Mouse (Mus musculus): ENCODE results near the gene Gm11042. TPM values are rescaled to one million over a fixed set of nuclear protein-coding genes. Genes with fewer than 3 reads are reported as not detected.

The Gm11042 gene
- polyA plus RNA-seq (2015; fragmentation: Nextera tagmentation; extraction: Ambion mirVana) = not detected in 2 replicates

DNA sequence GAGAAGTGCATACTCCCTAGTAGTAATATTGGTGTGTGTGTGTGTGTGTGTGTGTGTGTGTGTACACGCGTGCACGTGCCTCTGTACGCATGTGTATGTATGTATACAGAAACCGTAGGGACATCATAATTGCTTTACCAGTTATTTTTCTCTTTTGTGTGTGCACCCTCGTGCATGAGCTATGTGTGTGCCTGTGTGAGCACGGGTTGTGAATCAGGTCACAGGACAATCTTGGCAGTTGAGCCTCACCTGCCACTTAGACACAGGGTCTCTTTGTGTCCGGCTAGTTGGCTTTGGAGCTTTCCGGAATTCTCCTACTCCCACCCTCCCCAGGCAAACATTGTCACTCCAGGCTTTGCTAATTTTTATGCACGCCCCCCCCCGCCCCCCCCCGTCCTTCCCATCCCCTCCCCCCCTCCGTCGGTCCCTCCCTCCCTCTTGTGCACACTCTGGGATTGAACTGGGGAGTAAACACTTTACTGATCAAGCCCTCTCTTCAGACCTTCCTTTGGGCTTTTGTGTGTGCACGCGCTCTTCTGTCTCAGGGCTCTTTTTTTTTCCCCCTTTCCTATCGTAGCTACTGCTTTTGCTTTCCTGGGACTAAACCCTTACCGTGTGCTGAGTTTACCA is at the start of gene Gm11042:
Gm11042 (minus strand) TSS at position 51 of the 630 bp plus-strand sequence.
- Histone ChIP-seq H3K9ac (peak within 1 kb of the TSS; percentile 68), H3K36me3 (ENCODE audit: poor library complexity, severe bottlenecking) (no peaks in the 10 kb centered on the region), H3K4me2 (peak within 1 kb of the TSS; percentile 64), H3K4me3 (peak within 1 kb of the TSS; percentile 47), H3K27me3 (no peaks in the 10 kb centered on the region), H3K4me1 (no peaks in the 10 kb centered on the region), H3K27ac (peak within 1 kb of the TSS; percentile 84), H3K9me3 (replicated peaks) (no peaks in the 10 kb centered on the region)
- WGBS = 30% methylated on average over 14 of the region's 18 CpGs
- peak; percentile 71 for ATAC-seq

DNA sequence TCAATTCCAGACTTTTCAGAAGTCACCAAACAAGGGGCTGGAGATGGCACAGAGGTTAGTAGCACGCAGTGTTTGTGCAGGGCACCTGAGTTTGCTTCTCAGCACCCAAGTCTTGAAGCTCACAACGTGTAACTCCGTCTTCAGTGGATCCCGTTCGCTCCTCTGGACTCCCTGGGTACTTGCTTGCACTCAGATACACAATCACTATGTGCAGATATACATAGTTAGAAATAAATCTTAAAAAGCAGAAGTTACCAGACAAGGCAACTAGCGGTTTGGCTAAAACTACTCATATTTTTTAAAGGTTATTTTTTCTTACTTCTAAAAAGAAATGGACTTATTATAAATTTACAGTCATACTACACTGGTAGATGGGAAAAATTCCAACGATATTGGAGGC is 48.3 kb upstream of the Gm11042 start:
- Histone ChIP-seq H3K4me3 (no peak overlapping the region), H3K27ac (no peak overlapping the region), H3K9me3 (replicated peaks) (no peaks in the 10 kb centered on the region), H3K36me3 (ENCODE audit: poor library complexity, severe bottlenecking) (no peaks in the 10 kb centered on the region), H3K9ac (no peak overlapping the region), H3K27me3 (no peaks in the 10 kb centered on the region), H3K4me1 (peaks cover 8% of the 10 kb centered on the region; the same call in 1 of the 2 replicates), H3K4me2 (no peak overlapping the region)
- ATAC-seq = no peak
- WGBS = 92% methylated on average over 7 of the region's 7 CpGs

DNA sequence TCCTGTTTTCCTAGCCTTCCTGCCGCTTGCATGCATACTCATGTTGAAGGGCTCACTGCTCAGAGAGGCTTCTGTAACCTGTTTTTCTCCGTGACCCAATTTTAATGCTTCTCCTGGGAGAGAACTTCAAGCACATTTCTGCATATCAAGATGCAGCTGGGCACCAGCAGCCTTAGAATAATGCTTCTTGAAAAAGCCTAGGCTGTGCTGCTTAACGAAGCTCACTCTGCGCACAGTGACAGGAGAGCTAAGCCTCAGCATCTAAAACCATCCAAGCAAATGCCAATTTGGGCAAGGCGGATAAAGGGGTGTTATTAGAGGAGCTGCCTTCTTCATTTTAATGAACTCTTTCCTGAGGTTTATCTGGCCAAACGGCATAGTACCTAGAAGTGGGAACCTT is 46.9 kb upstream of the Gm11042 start:
- no peak overlapping the region for H3K4me2 ChIP-seq
- H3K27me3 ChIP-seq = no peaks in the 10 kb centered on the region
- no peak overlapping the region for H3K9ac ChIP-seq
- no peaks in the 10 kb centered on the region for H3K36me3 ChIP-seq (ENCODE audit: poor library complexity, severe bottlenecking)
- no peak for ATAC-seq
- H3K4me3 ChIP-seq = no peak overlapping the region
- peaks cover 8% of the 10 kb centered on the region; the same call in 1 of the 2 replicates for H3K4me1 ChIP-seq
- WGBS = 24% methylated on average over 6 of the region's 6 CpGs
- no peak overlapping the region for H3K27ac ChIP-seq
- no peaks in the 10 kb centered on the region for H3K9me3 ChIP-seq (replicated peaks)

DNA sequence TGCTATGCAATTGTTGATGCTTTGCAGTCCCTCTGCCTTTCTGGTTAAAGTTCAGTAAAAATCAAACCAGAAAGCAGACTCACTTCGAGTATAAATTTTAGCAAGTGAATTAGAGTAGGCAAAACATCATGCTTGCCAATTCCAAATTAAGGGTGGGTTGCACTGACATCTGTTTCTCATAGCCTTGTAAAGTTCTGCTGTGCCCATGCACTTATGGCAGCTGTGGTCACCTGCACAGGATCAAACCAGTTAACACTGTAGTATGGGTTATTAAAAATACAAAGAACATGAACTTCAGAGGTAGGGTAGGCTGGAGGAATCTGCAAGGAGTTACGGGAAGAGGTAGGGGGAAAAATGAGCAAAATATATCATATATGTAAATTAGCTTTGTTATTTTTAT is 46.3 kb upstream of the Gm11042 start:
- Histone ChIP-seq H3K27ac (no peak overlapping the region), H3K4me1 (peaks cover 8% of the 10 kb centered on the region; the same call in 1 of the 2 replicates), H3K27me3 (no peaks in the 10 kb centered on the region), H3K4me3 (no peak overlapping the region), H3K9me3 (replicated peaks) (no peaks in the 10 kb centered on the region), H3K9ac (no peak overlapping the region), H3K36me3 (ENCODE audit: poor library complexity, severe bottlenecking) (no peaks in the 10 kb centered on the region), H3K4me2 (no peak overlapping the region)
- ATAC-seq = no peak
- WGBS = 90% methylated on average over 2 of the region's 2 CpGs

DNA sequence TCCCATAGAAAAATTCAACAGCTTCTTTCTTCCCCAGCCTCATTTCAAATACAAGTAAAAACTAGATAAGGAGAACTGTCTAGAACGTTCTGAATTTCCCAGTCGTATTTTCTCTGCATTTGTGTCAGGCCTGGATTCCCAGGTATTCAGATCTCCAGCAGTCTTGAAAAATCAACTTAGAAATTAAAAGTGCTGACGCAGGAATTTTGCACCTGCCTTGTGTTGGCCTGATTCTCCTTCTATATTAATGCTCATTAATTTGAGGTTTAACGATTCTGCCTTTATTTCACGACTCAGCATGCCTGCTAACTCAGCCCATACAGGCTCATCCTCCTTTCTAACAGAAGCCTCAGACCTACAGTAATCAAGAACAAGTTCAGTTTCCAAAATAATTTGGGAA is 43.6 kb upstream of the Gm11042 start:
- H3K4me3 ChIP-seq = no peak overlapping the region
- H3K27ac ChIP-seq = no peak overlapping the region
- H3K27me3 ChIP-seq = no peaks in the 10 kb centered on the region
- no peak for ATAC-seq
- no peak overlapping the region for H3K9ac ChIP-seq
- no peaks in the 10 kb centered on the region for H3K36me3 ChIP-seq (ENCODE audit: poor library complexity, severe bottlenecking)
- H3K9me3 ChIP-seq (replicated peaks) = no peaks in the 10 kb centered on the region
- no peak overlapping the region for H3K4me2 ChIP-seq
- peaks cover 8% of the 10 kb centered on the region; the same call in 1 of the 2 replicates for H3K4me1 ChIP-seq
- WGBS = 69% methylated on average over 5 of the region's 5 CpGs

DNA sequence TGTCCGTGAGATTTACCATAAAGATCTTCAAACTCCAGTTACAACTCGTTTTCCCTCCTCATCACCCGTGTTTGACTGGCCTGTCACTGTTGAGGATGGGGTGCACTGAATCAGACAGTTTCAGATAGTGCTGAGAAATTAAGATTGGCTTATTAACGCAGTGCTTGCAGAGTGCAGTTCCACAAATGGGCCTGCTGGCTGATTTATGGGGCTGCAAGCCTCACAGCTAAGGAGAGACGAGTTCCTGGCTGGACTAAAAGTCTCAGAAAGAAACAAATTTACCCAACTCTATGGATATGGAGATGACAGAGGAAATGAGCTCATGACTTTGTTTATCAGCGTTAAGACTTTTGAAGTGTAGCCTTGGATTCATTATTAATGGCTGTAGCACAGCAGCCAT is 41.6 kb upstream of the Gm11042 start:
- Histone ChIP-seq H3K4me2 (no peak overlapping the region), H3K4me3 (no peak overlapping the region), H3K9me3 (replicated peaks) (no peaks in the 10 kb centered on the region), H3K27me3 (no peaks in the 10 kb centered on the region), H3K27ac (no peak overlapping the region), H3K9ac (no peak overlapping the region), H3K36me3 (ENCODE audit: poor library complexity, severe bottlenecking) (no peaks in the 10 kb centered on the region), H3K4me1 (peaks cover 1% of the 10 kb centered on the region; the same call in 1 of the 2 replicates)
- ATAC-seq = no peak
- 55% methylated on average over 6 of the region's 6 CpGs for WGBS

DNA sequence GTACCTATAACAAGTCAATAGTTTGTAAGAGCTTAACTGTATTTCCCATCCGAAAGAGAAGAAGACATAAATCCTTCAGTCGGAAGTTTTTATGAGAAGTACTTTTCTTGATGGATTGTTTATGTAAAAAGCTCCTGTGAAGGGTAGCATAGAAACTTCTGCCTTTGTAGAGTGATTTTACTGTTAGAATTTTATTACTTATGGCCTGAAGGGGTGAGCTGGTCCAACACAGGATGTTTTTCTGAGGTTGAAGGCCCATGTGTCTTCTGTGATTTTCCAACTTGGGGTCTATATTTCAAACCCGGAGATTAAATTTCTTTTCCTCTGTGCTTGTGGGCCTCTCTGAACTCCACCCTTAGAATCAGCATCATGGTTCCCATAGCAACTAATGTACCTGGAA is 26.5 kb upstream of the Gm11042 start:
- no peak overlapping the region for H3K9ac ChIP-seq
- H3K4me3 ChIP-seq = no peak overlapping the region
- H3K36me3 ChIP-seq (ENCODE audit: poor library complexity, severe bottlenecking) = no peaks in the 10 kb centered on the region
- no peaks in the 10 kb centered on the region for H3K27me3 ChIP-seq
- H3K9me3 ChIP-seq (replicated peaks) = no peaks in the 10 kb centered on the region
- 86% methylated on average over 3 of the region's 3 CpGs for WGBS
- H3K4me2 ChIP-seq = no peak overlapping the region
- H3K27ac ChIP-seq = no peak overlapping the region
- no peaks in the 10 kb centered on the region for H3K4me1 ChIP-seq
- no peak for ATAC-seq

DNA sequence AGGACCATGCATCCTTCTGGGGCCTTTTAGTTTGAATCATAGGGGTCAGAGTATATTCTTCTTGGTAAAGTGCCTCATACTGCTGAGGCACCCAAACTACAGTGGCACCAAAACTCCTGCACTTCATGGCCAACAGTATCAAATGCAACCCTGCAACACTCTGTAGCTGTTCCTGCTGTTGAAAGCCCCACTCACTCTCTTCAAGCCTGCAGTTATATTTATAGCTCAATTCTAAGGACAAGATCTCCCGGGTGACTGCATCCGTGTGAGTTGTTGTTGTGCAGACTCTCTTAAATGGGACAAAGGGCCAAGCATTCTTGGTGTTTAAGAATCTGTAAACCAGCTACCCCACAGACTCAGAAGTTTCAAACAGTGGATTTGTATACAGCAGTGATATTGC is 23.9 kb upstream of the Gm11042 start:
- Histone ChIP-seq H3K4me3 (no peak overlapping the region), H3K9me3 (replicated peaks) (no peaks in the 10 kb centered on the region), H3K27ac (no peak overlapping the region), H3K27me3 (no peaks in the 10 kb centered on the region), H3K36me3 (ENCODE audit: poor library complexity, severe bottlenecking) (no peaks in the 10 kb centered on the region), H3K9ac (no peak overlapping the region), H3K4me2 (no peak overlapping the region), H3K4me1 (no peaks in the 10 kb centered on the region)
- 76% methylated on average over 2 of the region's 2 CpGs for WGBS
- ATAC-seq = no peak

DNA sequence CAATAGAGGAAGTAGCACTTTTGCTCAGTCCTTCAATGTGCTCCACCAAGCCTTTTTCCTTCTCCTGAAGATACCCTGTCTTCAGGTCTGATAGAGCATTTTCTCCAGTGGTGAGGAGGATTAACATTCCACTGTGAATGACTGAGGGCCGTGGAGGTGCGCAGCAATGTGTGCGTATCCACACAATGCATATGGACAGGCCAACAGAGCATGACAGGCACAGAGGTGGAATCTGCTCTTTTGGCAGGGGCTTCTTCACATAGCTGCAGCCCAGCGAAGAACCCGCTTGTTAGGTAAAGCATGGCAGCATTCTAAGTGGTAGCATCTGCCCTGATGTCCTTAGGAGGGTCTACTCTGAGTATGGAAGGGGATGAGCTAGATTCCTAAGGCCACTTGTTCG is 17.5 kb upstream of the Gm11042 start:
- no peak for ATAC-seq

DNA sequence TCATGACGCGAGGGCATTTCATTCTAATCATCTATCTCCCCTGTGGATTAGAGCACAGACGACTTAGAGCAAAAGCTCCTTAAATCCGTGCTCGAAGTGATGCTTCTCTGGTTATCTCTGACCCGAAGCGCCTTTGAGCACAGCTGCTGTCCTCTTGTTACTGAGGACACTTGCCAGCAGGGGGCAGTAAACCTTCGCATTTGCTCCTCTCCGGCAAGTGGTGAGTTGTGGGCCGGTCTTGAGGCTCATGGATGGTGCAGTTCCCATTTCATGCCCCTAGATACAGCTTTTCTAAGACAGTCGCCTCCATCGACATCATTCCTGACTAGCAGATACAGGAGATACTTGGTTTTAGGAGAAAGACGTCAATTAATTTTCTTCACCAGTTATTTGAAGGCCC is 16.8 kb upstream of the Gm11042 start:
- Histone ChIP-seq H3K36me3 (ENCODE audit: poor library complexity, severe bottlenecking) (no peaks in the 10 kb centered on the region), H3K27me3 (no peaks in the 10 kb centered on the region), H3K9me3 (replicated peaks) (no peaks in the 10 kb centered on the region), H3K4me3 (no peak overlapping the region), H3K9ac (no peak overlapping the region), H3K27ac (no peak overlapping the region), H3K4me1 (no peaks in the 10 kb centered on the region), H3K4me2 (no peak overlapping the region)
- 22% methylated on average over 13 of the region's 13 CpGs for WGBS
- ATAC-seq = peak; percentile 80

More for the DNA sequence above, 17.5 kb upstream of the Gm11042 start:
- Histone ChIP-seq H3K9me3 (replicated peaks) (no peaks in the 10 kb centered on the region), H3K27ac (no peak overlapping the region), H3K4me2 (no peak overlapping the region), H3K9ac (no peak overlapping the region), H3K4me1 (no peaks in the 10 kb centered on the region), H3K27me3 (no peaks in the 10 kb centered on the region), H3K4me3 (no peak overlapping the region), H3K36me3 (ENCODE audit: poor library complexity, severe bottlenecking) (no peaks in the 10 kb centered on the region)
- 89% methylated on average over 6 of the region's 6 CpGs for WGBS

DNA sequence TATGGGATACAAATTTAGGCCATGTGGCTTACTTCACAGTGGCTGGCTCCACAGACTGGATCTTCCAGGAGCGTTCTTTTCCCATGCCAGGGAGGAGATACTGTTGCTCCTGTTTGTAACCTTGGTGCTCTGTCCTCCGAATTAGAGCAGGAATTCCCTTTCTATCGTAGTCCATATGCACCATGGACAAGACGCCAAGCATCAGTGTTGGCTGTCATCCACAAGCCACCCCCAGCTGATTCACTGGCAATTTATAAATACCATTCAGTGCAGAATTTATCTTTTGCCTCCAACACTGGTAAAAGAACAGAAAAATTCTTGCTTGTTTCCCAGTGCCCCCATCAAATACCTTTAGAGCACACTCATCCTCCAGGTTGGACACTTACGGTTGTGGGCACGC is 13.6 kb upstream of the Gm11042 start:
- no peak overlapping the region for H3K4me2 ChIP-seq
- no peak overlapping the region for H3K9ac ChIP-seq
- 93% methylated on average over 6 of the region's 6 CpGs for WGBS
- H3K9me3 ChIP-seq (replicated peaks) = no peaks in the 10 kb centered on the region
- H3K36me3 ChIP-seq (ENCODE audit: poor library complexity, severe bottlenecking) = no peaks in the 10 kb centered on the region
- H3K4me3 ChIP-seq = no peak overlapping the region
- H3K27me3 ChIP-seq = no peaks in the 10 kb centered on the region
- H3K4me1 ChIP-seq = no peaks in the 10 kb centered on the region
- ATAC-seq = no peak
- no peak overlapping the region for H3K27ac ChIP-seq

DNA sequence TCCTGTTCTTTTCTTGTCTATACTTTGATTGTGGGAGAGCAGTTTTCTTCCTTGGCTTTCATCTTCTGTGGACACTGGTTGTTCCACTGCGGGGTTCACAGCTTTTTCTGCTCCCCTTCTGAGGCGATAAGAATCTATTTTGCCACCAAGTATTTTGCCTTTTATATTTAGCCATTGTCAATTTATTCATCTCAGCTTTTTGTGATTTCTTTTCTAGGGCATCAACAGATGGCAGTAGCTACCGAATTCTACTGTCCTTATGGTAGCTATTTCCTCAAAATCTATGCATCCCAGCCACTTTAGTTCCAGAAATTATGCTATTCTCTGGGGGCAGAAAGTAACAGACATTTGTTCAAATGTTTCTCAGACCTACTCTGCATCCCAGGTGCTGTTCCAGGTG is 10.4 kb upstream of the Gm11042 start:
- no peak; the same call in 1 of the 2 replicates for ATAC-seq
- H3K4me2 ChIP-seq = no peak overlapping the region
- no peaks in the 10 kb centered on the region for H3K27me3 ChIP-seq
- 85% methylated on average over 3 of the region's 3 CpGs for WGBS
- H3K27ac ChIP-seq = no peak overlapping the region
- H3K36me3 ChIP-seq (ENCODE audit: poor library complexity, severe bottlenecking) = no peaks in the 10 kb centered on the region
- H3K4me1 ChIP-seq = no peaks in the 10 kb centered on the region
- H3K9me3 ChIP-seq (replicated peaks) = no peaks in the 10 kb centered on the region
- no peak overlapping the region for H3K9ac ChIP-seq
- H3K4me3 ChIP-seq = no peak overlapping the region

DNA sequence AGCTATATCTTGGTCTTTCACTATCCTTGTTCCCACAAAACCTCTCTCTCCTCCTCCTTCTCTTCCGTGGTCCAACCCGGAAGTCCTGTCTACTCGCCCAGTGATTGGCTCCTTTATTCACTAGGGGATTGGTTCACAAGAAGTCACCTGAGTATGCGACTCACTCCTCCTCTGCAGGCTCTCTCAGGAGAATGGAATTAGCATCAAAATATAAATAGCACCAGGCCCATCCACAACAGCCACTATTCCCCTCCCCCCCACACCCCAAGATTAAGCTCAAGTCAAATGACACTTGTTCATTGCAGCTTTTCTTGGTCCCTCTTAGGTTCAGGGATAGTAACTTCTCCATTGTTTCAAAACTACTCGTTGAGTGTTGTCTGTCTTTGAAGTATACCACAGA is 5.8 kb upstream of the Gm11042 start:
- no peak for ATAC-seq
- H3K4me3 ChIP-seq = no peak overlapping the region
- no peak overlapping the region for H3K4me2 ChIP-seq
- H3K9me3 ChIP-seq (replicated peaks) = no peaks in the 10 kb centered on the region
- H3K36me3 ChIP-seq (ENCODE audit: poor library complexity, severe bottlenecking) = no peaks in the 10 kb centered on the region
- no peak overlapping the region for H3K27ac ChIP-seq
- no peaks in the 10 kb centered on the region for H3K4me1 ChIP-seq
- no peak overlapping the region for H3K9ac ChIP-seq
- H3K27me3 ChIP-seq = no peaks in the 10 kb centered on the region
- WGBS = 84% methylated on average over 5 of the region's 5 CpGs

All from forebrain, embryonic 13.5 days (tissue).